Comparison of ENCODE assay signal across 10 mouse cellular contexts in genomic region chr2:33853011-33853976, GRCm38 (mm10). TPM values are rescaled to one million over a fixed set of nuclear protein-coding genes. Genes with fewer than 3 reads are reported as not detected.
DNase-seq lines count a peak whose midpoint lies in the region; ATAC-seq and TF ChIP-seq lines count a peak whose summit lies in the region.
"Had no signal": no experiment of that assay in that cellular context is flagged by ENCODE, and none has a peak within 500 bp of the region (broad histone marks: within the 10 kb centered on the region; RNA-seq: fewer than 3 reads in every experiment).

No protein-coding gene starts in this region.

- DNase-seq in heart, postnatal 25 days (ENCODE audit: low spot score) = no peak
- DNase-seq in thymus, postnatal 14 days = peak; percentile 40
- DNase-seq in thymus, adult 18-20 months = no peak
- DNase-seq in liver, embryonic 14.5 days (ENCODE audit: low read depth in 3 of 3, low spot score in 3 of 3) = peak; percentile 64 to 73 (median 72)
- DNase-seq in yolk sac, embryonic 10.5 days (ENCODE audit: low spot score) = peak; percentile 44
- no peak for DNase-seq in adrenal gland, postnatal 14 days
- DNase-seq in right cerebral cortex, postnatal 25 days = no peak
- DNase-seq: kidney, adult 9 months had no signal

- 64% methylated on average over 11 of the region's 11 CpGs for WGBS in heart, embryonic 12.5 days
- WGBS in liver, embryonic 14.5 days (ENCODE audit: insufficient replicate concordance) = 31% methylated on average over 11 of the region's 11 CpGs

- H3K4me3 ChIP-seq in heart, embryonic 12.5 days = no peak overlapping the region
- H3K4me3 ChIP-seq in liver, embryonic 14.5 days (ENCODE audit: insufficient read depth in 1 of 2, low read depth in 2 of 2, low read length in 2 of 2) = no peak overlapping the region

- peak; percentile 56 for TF ChIP-seq EP300 in liver, embryonic 14.5 days (IDR thresholded peaks at IDR 0.05; ENCODE audit: low read depth)

- no peaks in the 10 kb centered on the region; the same call in 1 of the 2 replicates for H3K36me3 ChIP-seq in heart, embryonic 12.5 days
- no peaks in the 10 kb centered on the region for H3K36me3 ChIP-seq in liver, embryonic 14.5 days (replicated peaks; ENCODE audit: control insufficient read depth, insufficient read depth, low read depth)

- intact Hi-C loops in heart, postnatal 25 days (cut with DNase I) = no loop called here

- H3K4me2 ChIP-seq in heart, embryonic 12.5 days = no peak overlapping the region
- H3K4me2 ChIP-seq in liver, embryonic 14.5 days (ENCODE audit: low read depth) = peak overlapping the region; percentile 52

- peaks cover 21% of the 10 kb centered on the region for H3K4me1 ChIP-seq in heart, embryonic 12.5 days (replicated peaks)
- peaks cover 58% of the 10 kb centered on the region in 2 experiments for H3K4me1 ChIP-seq in liver, embryonic 14.5 days (replicated peaks; ENCODE audit: control insufficient read depth in 2 of 2, insufficient read depth in 2 of 2, low read length in 1 of 2)

- H3K9ac ChIP-seq in heart, embryonic 12.5 days = no peak overlapping the region
- H3K9ac ChIP-seq in liver, embryonic 14.5 days (replicated peaks) = peak overlapping the region; percentile 44

- TF ChIP-seq CTCF in liver, embryonic 14.5 days (IDR thresholded peaks at IDR 0.05; ENCODE audit: low read depth) = peak; percentile 10; the same call in 1 of the 2 replicates

- peak; percentile 87 for ATAC-seq in heart, embryonic 12.5 days (ENCODE audit: insufficient number of reproducible peaks, low FRiP score)
- ATAC-seq in liver, embryonic 14.5 days (ENCODE audit: insufficient read depth) = peak; percentile 93

- 0 out of 2 replicates have a peak, but pooled peaks cover 2% of the 10 kb centered on the region for H3K9me3 ChIP-seq in heart, embryonic 12.5 days (replicated peaks)
- no peaks in the 10 kb centered on the region for H3K9me3 ChIP-seq in liver, embryonic 14.5 days (ENCODE audit: control insufficient read depth, low read length)

- peaks cover 17% of the 10 kb centered on the region for H3K27me3 ChIP-seq in heart, embryonic 12.5 days (replicated peaks)
- H3K27me3 ChIP-seq in liver, embryonic 14.5 days (ENCODE audit: control insufficient read depth, insufficient read depth, low read length) = no peaks in the 10 kb centered on the region
- H3K27me3 ChIP-seq: CH12.LX had no signal

- peak overlapping the region; percentile 45; the same call in 1 of the 2 replicates for H3K27ac ChIP-seq in heart, embryonic 12.5 days (ENCODE audit: poor library complexity, severe bottlenecking)
- peak overlapping the region; percentile 88 for H3K27ac ChIP-seq in liver, embryonic 14.5 days

RNA-seq across cellular contexts. Expression of gene Mvb12b, which starts 34.5 kb away (rescaled TPM):
- polyA plus RNA-seq in heart, embryonic 12.5 days (2016; fragmentation: Nextera tagmentation; extraction: Ambion mirVana) = 16.1 and 16.6 TPM in 2 replicates
- total RNA-seq in heart, postnatal 25 days (2021) = 10 to 100 TPM; 17.8 to 18.9 TPM
- 6.6 and 6.9 TPM in 2 replicates for polyA plus RNA-seq in liver, embryonic 14.5 days (2012; rRNA removed)
- 8.3 and 11.3 TPM in 2 replicates for polyA plus RNA-seq in liver, embryonic 14.5 days (2014; fragmentation: Nextera tagmentation; extraction: Ambion mirVana)
- 17.7 and 19.0 TPM in 2 replicates for total RNA-seq in adrenal gland, postnatal 14 days (2021)

Comparison
In these comparisons a context has a peak if more than half of its experiments do, and no peak if none do; other contexts are left out.
1. DNase-seq: peak in thymus, postnatal 14 days (single experiment), liver, embryonic 14.5 days (3 of 3) and yolk sac, embryonic 10.5 days (single experiment); none in heart, postnatal 25 days (single experiment), thymus, adult 18-20 months (0 of 2), adrenal gland, postnatal 14 days (single experiment) and right cerebral cortex, postnatal 25 days (single experiment).